Mouse (Mus musculus) A20 (cell line): Measurements from ENCODE around the gene Txndc5.
A peak's percentile ranks its signal among the peaks of the same experiment; 100 is the strongest.

Source experiments
- DNase-seq: peaks from one replicate; pipeline ENCODE4 v3.0.0-alpha.2; 2011; ENCODE audit warnings: low read depth, low spot score

The Txndc5 gene

GRCm38 (mm10) chr13:38463410-38463809 is 65.2 kb downstream of the Txndc5 start:
- peak; percentile 43 for DNase-seq

DNA sequence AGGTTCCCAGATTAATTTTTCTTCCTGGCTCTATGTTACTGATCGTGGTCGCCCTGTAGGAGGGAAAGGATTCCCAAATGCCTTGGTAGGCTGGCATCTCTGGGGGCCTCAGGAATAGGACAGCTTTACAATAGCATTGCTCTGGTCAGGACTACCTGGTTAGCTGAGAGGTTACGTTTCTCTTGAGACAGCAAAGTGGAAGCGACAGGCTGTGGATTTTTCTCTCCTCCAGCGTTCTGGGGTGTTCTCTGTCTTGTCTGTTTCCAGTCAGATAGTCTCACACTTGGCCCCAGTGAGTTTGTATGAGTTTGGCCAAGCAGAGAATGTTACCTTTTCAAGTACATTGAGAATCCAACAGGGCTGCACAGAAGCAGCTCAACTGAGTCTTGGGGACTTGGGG is 77.2 kb downstream of the Txndc5 start:
- no peak for DNase-seq
